Mouse (Mus musculus): Measurements from ENCODE around the gene Grap2. TPM values are rescaled to one million over a fixed set of nuclear protein-coding genes. Genes with fewer than 3 reads are reported as not detected.
"Not testable (repeated sequence)": the region's sequence is repeated elsewhere in the genome, so short reads cannot be mapped to it uniquely, and the experiment has no call there.

Gene Grap2
- polyA plus RNA-seq, 1 experiment from 2014 or later, result 0.97 TPM

- WGBS, result 95% methylated on average over 1 of the region's 1 CpGs
- no peak overlapping the region for H3K4me2 ChIP-seq
- H3K4me3 ChIP-seq, result no peak overlapping the region
- no peak overlapping the region for H3K9ac ChIP-seq
- ATAC-seq (ENCODE audit: low FRiP score), result no peak
- no peaks in the 10 kb centered on the region for H3K36me3 ChIP-seq
- 0 out of 2 replicates have a peak, but pooled peaks cover 10% of the 10 kb centered on the region for H3K27me3 ChIP-seq
- H3K9me3 ChIP-seq, result no peaks in the 10 kb centered on the region
- H3K4me1 ChIP-seq (replicated peaks), result no peaks in the 10 kb centered on the region
- H3K27ac ChIP-seq, result no peak overlapping the region
These were observed 2.2 kb upstream of the Grap2 start for GRCm38 (mm10) chr15:80570226-80570625.

- Histone ChIP-seq H3K4me2 (no peak overlapping the region), H3K27me3 (0 out of 2 replicates have a peak, but pooled peaks cover 10% of the 10 kb centered on the region), H3K4me3 (no peak overlapping the region), H3K4me1 (replicated peaks) (no peaks in the 10 kb centered on the region), H3K9me3 (no peaks in the 10 kb centered on the region), H3K27ac (no peak overlapping the region), H3K36me3 (no peaks in the 10 kb centered on the region), H3K9ac (no peak overlapping the region)
- 72% methylated on average over 7 of the region's 7 CpGs for WGBS
- ATAC-seq (ENCODE audit: low FRiP score), result no peak
These were observed 783 bp upstream of the Grap2 start for GRCm38 (mm10) chr15:80571611-80572010.

GRCm38 (mm10) chr15:80572811-80573520 is 572 bp downstream of the Grap2 start:
- no peak for ATAC-seq (ENCODE audit: low FRiP score)
- Histone ChIP-seq H3K27me3 (0 out of 2 replicates have a peak, but pooled peaks cover 10% of the 10 kb centered on the region), H3K9ac (no peak overlapping the region), H3K9me3 (no peaks in the 10 kb centered on the region), H3K4me1 (replicated peaks) (peaks cover 9% of the 10 kb centered on the region), H3K4me2 (no peak overlapping the region), H3K27ac (no peak overlapping the region), H3K36me3 (no peaks in the 10 kb centered on the region), H3K4me3 (no peak overlapping the region)
- WGBS, result 83% methylated on average over 9 of the region's 9 CpGs

GRCm38 (mm10) chr15:80574211-80575040 is 2.0 kb downstream of the Grap2 start:
- H3K9ac ChIP-seq, result no peak overlapping the region
- 89% methylated on average over 17 of the region's 17 CpGs for WGBS
- H3K4me1 ChIP-seq (replicated peaks), result peaks cover 11% of the 10 kb centered on the region
- H3K27ac ChIP-seq, result no peak overlapping the region
- 0 out of 2 replicates have a peak, but pooled peaks cover 14% of the 10 kb centered on the region for H3K27me3 ChIP-seq
- H3K4me2 ChIP-seq, result no peak overlapping the region
- no peak overlapping the region for H3K4me3 ChIP-seq
- ATAC-seq (ENCODE audit: low FRiP score), result no peak
- no peaks in the 10 kb centered on the region for H3K9me3 ChIP-seq
- no peaks in the 10 kb centered on the region for H3K36me3 ChIP-seq

- H3K4me2 ChIP-seq, result no peak overlapping the region
- H3K27me3 ChIP-seq, result 0 out of 2 replicates have a peak, but pooled peaks cover 11% of the 10 kb centered on the region
- H3K4me3 ChIP-seq, result no peak overlapping the region
- H3K4me1 ChIP-seq (replicated peaks), result peaks cover 11% of the 10 kb centered on the region
- no peak for ATAC-seq (ENCODE audit: low FRiP score)
- 77% methylated on average over 13 of the region's 13 CpGs for WGBS
- no peaks in the 10 kb centered on the region for H3K9me3 ChIP-seq
- no peak overlapping the region for H3K9ac ChIP-seq
- no peaks in the 10 kb centered on the region for H3K36me3 ChIP-seq
- H3K27ac ChIP-seq, result no peak overlapping the region
These were observed 3.5 kb downstream of the Grap2 start for GRCm38 (mm10) chr15:80575817-80576370.

GRCm38 (mm10) chr15:80576415-80576994 is 4.1 kb downstream of the Grap2 start:
- no peaks in the 10 kb centered on the region for H3K36me3 ChIP-seq
- H3K9ac ChIP-seq, result no peak overlapping the region
- no peak overlapping the region for H3K4me2 ChIP-seq
- H3K27ac ChIP-seq, result no peak overlapping the region
- H3K9me3 ChIP-seq, result no peaks in the 10 kb centered on the region
- WGBS, result 83% methylated on average over 11 of the region's 11 CpGs
- ATAC-seq (ENCODE audit: low FRiP score), result no peak
- 0 out of 2 replicates have a peak, but pooled peaks cover 8% of the 10 kb centered on the region for H3K27me3 ChIP-seq
- peaks cover 11% of the 10 kb centered on the region for H3K4me1 ChIP-seq (replicated peaks)
- no peak overlapping the region for H3K4me3 ChIP-seq

GRCm38 (mm10) chr15:80577166-80577960 is 5.0 kb downstream of the Grap2 start:
- WGBS, result 11% methylated on average over 22 of the region's 22 CpGs
- no peak for ATAC-seq (ENCODE audit: low FRiP score)
- H3K4me1 ChIP-seq (replicated peaks), result peaks cover 11% of the 10 kb centered on the region
- H3K27me3 ChIP-seq, result peaks cover 12% of the 10 kb centered on the region; the same call in 1 of the 2 replicates
- H3K9me3 ChIP-seq, result no peaks in the 10 kb centered on the region
- H3K4me3 ChIP-seq, result no peak overlapping the region
- H3K27ac ChIP-seq, result no peak overlapping the region
- peak overlapping the region; percentile 38 for H3K4me2 ChIP-seq
- no peaks in the 10 kb centered on the region for H3K36me3 ChIP-seq
- no peak overlapping the region for H3K9ac ChIP-seq

- no peak overlapping the region for H3K9ac ChIP-seq
- peaks cover 11% of the 10 kb centered on the region for H3K4me1 ChIP-seq (replicated peaks)
- WGBS, result 63% methylated on average over 3 of the region's 3 CpGs
- no peaks in the 10 kb centered on the region for H3K36me3 ChIP-seq
- no peak overlapping the region for H3K4me2 ChIP-seq
- H3K9me3 ChIP-seq, result no peaks in the 10 kb centered on the region
- peaks cover 9% of the 10 kb centered on the region; the same call in 1 of the 2 replicates for H3K27me3 ChIP-seq
- H3K27ac ChIP-seq, result no peak overlapping the region
- no peak overlapping the region for H3K4me3 ChIP-seq
- ATAC-seq (ENCODE audit: low FRiP score), result no peak
These were observed 6.7 kb downstream of the Grap2 start for GRCm38 (mm10) chr15:80579121-80579520.

- WGBS, result 80% methylated on average over 1 of the region's 1 CpGs
- not testable (repeated sequence) for ATAC-seq (ENCODE audit: low FRiP score); H3K9me3 ChIP-seq; H3K4me3 ChIP-seq; H3K36me3 ChIP-seq; H3K9ac ChIP-seq; H3K4me2 ChIP-seq; H3K27ac ChIP-seq
- Histone ChIP-seq H3K4me1 (replicated peaks) (peaks cover 11% of the 10 kb centered on the region), H3K27me3 (peaks cover 13% of the 10 kb centered on the region)
These were observed 8.2 kb downstream of the Grap2 start for GRCm38 (mm10) chr15:80580585-80580984.

GRCm38 (mm10) chr15:80582581-80583495 is 10.4 kb downstream of the Grap2 start:
- no peak overlapping the region for H3K4me3 ChIP-seq
- H3K36me3 ChIP-seq, result no peaks in the 10 kb centered on the region
- WGBS, result 81% methylated on average over 20 of the region's 20 CpGs
- H3K27me3 ChIP-seq, result peaks cover 14% of the 10 kb centered on the region
- H3K4me1 ChIP-seq (replicated peaks), result peaks cover 12% of the 10 kb centered on the region
- ATAC-seq (ENCODE audit: low FRiP score), result no peak
- no peaks in the 10 kb centered on the region for H3K9me3 ChIP-seq
- H3K27ac ChIP-seq, result no peak overlapping the region
- H3K4me2 ChIP-seq, result no peak overlapping the region
- H3K9ac ChIP-seq, result no peak overlapping the region

- Histone ChIP-seq H3K27me3 (peaks cover 10% of the 10 kb centered on the region), H3K4me2 (no peak overlapping the region), H3K4me3 (no peak overlapping the region), H3K9ac (no peak overlapping the region), H3K27ac (no peak overlapping the region), H3K9me3 (no peaks in the 10 kb centered on the region), H3K36me3 (no peaks in the 10 kb centered on the region), H3K4me1 (replicated peaks) (peaks cover 9% of the 10 kb centered on the region)
- 11% methylated on average over 4 of the region's 4 CpGs for WGBS
- ATAC-seq (ENCODE audit: low FRiP score), result no peak
These were observed 13.9 kb downstream of the Grap2 start for GRCm38 (mm10) chr15:80586296-80586695.

Data from hindbrain, embryonic 13.5 days (tissue).